11 mouse cellular contexts compared by ENCODE assay signal in genomic region chr2:165285621-165286020, GRCm38 (mm10). TPM values are rescaled to one million over a fixed set of nuclear protein-coding genes. Genes with fewer than 3 reads are reported as not detected.
DNase-seq lines count a peak whose midpoint lies in the region; ATAC-seq and TF ChIP-seq lines count a peak whose summit lies in the region.
"Had no signal": no experiment of that assay in that cellular context is flagged by ENCODE, and none has a peak within 500 bp of the region (broad histone marks: within the 10 kb centered on the region; RNA-seq: fewer than 3 reads in every experiment).

No protein-coding gene starts in this region.

- peaks cover 0 to 2% of the 10 kb centered on the region in 2 experiments; a peak in 2 of 4 replicates for H3K36me3 ChIP-seq in MEL (ENCODE audit: control insufficient read depth in 1 of 2, insufficient read depth in 2 of 2, low read length in 2 of 2)
- H3K36me3 ChIP-seq in embryonic facial prominence, embryonic 10.5 days (replicated peaks): peaks cover 42% of the 10 kb centered on the region
- peaks cover 6% of the 10 kb centered on the region for H3K36me3 ChIP-seq in splenic B cell, adult 2 months (ENCODE audit: control insufficient read depth, insufficient read depth, low read length, poor library complexity, severe bottlenecking)
- no peaks in the 10 kb centered on the region; the same call in 1 of the 2 replicates for H3K36me3 ChIP-seq in heart, embryonic 11.5 days (ENCODE audit: control insufficient read depth, insufficient read depth, low read length)
- peaks cover 32% of the 10 kb centered on the region for H3K36me3 ChIP-seq in midbrain, embryonic 14.5 days (ENCODE audit: control insufficient read depth, insufficient read depth, low read length)

- H3K27me3 ChIP-seq in MEL (ENCODE audit: control insufficient read depth in 1 of 2, insufficient read depth in 2 of 2, low read length in 2 of 2): no peaks in the 10 kb centered on the region
- H3K27me3 ChIP-seq in embryonic facial prominence, embryonic 10.5 days (replicated peaks; ENCODE audit: low read depth, poor library complexity, severe bottlenecking): no peaks in the 10 kb centered on the region
- H3K27me3 ChIP-seq in splenic B cell, adult 2 months (ENCODE audit: control insufficient read depth, insufficient read depth, low read length, poor library complexity, severe bottlenecking): no peaks in the 10 kb centered on the region
- H3K27me3 ChIP-seq in heart, embryonic 11.5 days (ENCODE audit: control insufficient read depth, insufficient read depth, low read length): no peaks in the 10 kb centered on the region
- no peaks in the 10 kb centered on the region for H3K27me3 ChIP-seq in midbrain, embryonic 14.5 days (ENCODE audit: control insufficient read depth, insufficient read depth, low read length)
- H3K27me3 ChIP-seq: heart, embryonic 12.5 days; limb, embryonic 12.5 days; neural tube, embryonic 12.5 days had no signal

- no peak overlapping the region for H3K4me2 ChIP-seq in heart, embryonic 11.5 days
- no peak overlapping the region for H3K4me2 ChIP-seq in midbrain, embryonic 14.5 days (ENCODE audit: low read length)

- DNase-seq in MEL (ENCODE audit: low read depth, low spot score): peak; percentile 26
- no peak for DNase-seq in embryonic facial prominence, embryonic 10.5 days (ENCODE audit: low spot score)
- DNase-seq in lung, postnatal 25 days (ENCODE audit: low spot score): peak; percentile 41
- DNase-seq in splenic B cell, adult 2 months (ENCODE audit: low read depth, low spot score): peak; percentile 80
- DNase-seq in midbrain, embryonic 14.5 days: no peak
- DNase-seq in testis, postnatal 10 days (ENCODE audit: low spot score): no peak

- peak overlapping the region; percentile 56; the same call in 1 of the 2 replicates for H3K27ac ChIP-seq in MEL (ENCODE audit: control insufficient read depth, low read depth, low read length)
- no peak overlapping the region for H3K27ac ChIP-seq in embryonic facial prominence, embryonic 10.5 days (replicated peaks)
- no peak overlapping the region for H3K27ac ChIP-seq in heart, embryonic 11.5 days (ENCODE audit: low read depth, low read length)
- no peak overlapping the region for H3K27ac ChIP-seq in midbrain, embryonic 14.5 days (replicated peaks; ENCODE audit: low read depth, low read length)
- H3K27ac ChIP-seq: kidney, postnatal 0 days; limb, embryonic 12.5 days; neural tube, embryonic 12.5 days had no signal

- TF ChIP-seq POLR2A in MEL (IDR thresholded peaks at IDR 0.05; ENCODE audit: control insufficient read depth in 1 of 2, insufficient read depth in 1 of 2, low read depth in 1 of 2, low read length in 2 of 2, poor library complexity in 1 of 2): no peak

- no peak for TF ChIP-seq EP300 in MEL (IDR thresholded peaks at IDR 0.05; ENCODE audit: low read depth in 1 of 2, low read length in 2 of 2)

- H3K4me1 ChIP-seq in MEL (ENCODE audit: control insufficient read depth in 1 of 2, insufficient read depth in 2 of 2, low read length in 2 of 2): peaks cover 3 to 22% of the 10 kb centered on the region in 2 experiments
- peaks cover 57% of the 10 kb centered on the region for H3K4me1 ChIP-seq in embryonic facial prominence, embryonic 10.5 days
- peaks cover 16% of the 10 kb centered on the region for H3K4me1 ChIP-seq in heart, embryonic 11.5 days (ENCODE audit: control insufficient read depth, insufficient read depth, low read length)
- peaks cover 16% of the 10 kb centered on the region for H3K4me1 ChIP-seq in midbrain, embryonic 14.5 days (ENCODE audit: control insufficient read depth, insufficient read depth, low read length)

- H3K9ac ChIP-seq in MEL (ENCODE audit: control insufficient read depth, low read depth, low read length, poor library complexity, severe bottlenecking): peak overlapping the region; percentile 33; the same call in 1 of the 2 replicates
- no peak overlapping the region for H3K9ac ChIP-seq in heart, embryonic 11.5 days (ENCODE audit: low read depth, low read length)
- no peak overlapping the region for H3K9ac ChIP-seq in midbrain, embryonic 14.5 days (replicated peaks; ENCODE audit: low read length)
- H3K9ac ChIP-seq: limb, embryonic 12.5 days; neural tube, embryonic 12.5 days had no signal

- no peak for ATAC-seq in heart, embryonic 11.5 days (replicated peaks; ENCODE audit: insufficient number of reproducible peaks, low FRiP score, low TSS enrichment)
- no peak for ATAC-seq in midbrain, embryonic 14.5 days (ENCODE audit: low FRiP score, low TSS enrichment)

- no peak for TF ChIP-seq CTCF in MEL (IDR thresholded peaks at IDR 0.05 in 2 of 3, conservative IDR thresholded peaks at IDR 0.05 in 1 of 3; ENCODE audit: control insufficient read depth in 1 of 3, insufficient read depth in 1 of 3, low read depth in 2 of 3, low read length in 3 of 3, poor library complexity in 1 of 3, severe bottlenecking in 1 of 3)

- peaks cover 7% of the 10 kb centered on the region; the same call in 1 of the 2 replicates for H3K79me2 ChIP-seq in MEL (ENCODE audit: control insufficient read depth, insufficient read depth, low read length, poor library complexity)

- no peak overlapping the region for H3K4me3 ChIP-seq in MEL (ENCODE audit: control insufficient read depth in 1 of 2, insufficient read depth in 1 of 2, low read depth in 2 of 2, low read length in 2 of 2)
- H3K4me3 ChIP-seq in embryonic facial prominence, embryonic 10.5 days: peak overlapping the region; percentile 5; the same call in 1 of the 2 replicates
- no peak overlapping the region for H3K4me3 ChIP-seq in heart, embryonic 11.5 days (ENCODE audit: low read depth, low read length)
- H3K4me3 ChIP-seq in midbrain, embryonic 14.5 days (replicated peaks; ENCODE audit: low read depth, low read length): no peak overlapping the region
- H3K4me3 ChIP-seq: heart, embryonic 12.5 days; neural tube, embryonic 12.5 days had no signal

- no peaks in the 10 kb centered on the region for H3K9me3 ChIP-seq in MEL (replicated peaks; ENCODE audit: insufficient read depth, low read length)
- no peaks in the 10 kb centered on the region for H3K9me3 ChIP-seq in embryonic facial prominence, embryonic 10.5 days
- no peaks in the 10 kb centered on the region for H3K9me3 ChIP-seq in heart, embryonic 11.5 days (replicated peaks; ENCODE audit: control insufficient read depth, low read length)
- no peaks in the 10 kb centered on the region for H3K9me3 ChIP-seq in midbrain, embryonic 14.5 days (ENCODE audit: control insufficient read depth, low read length)
- H3K9me3 ChIP-seq: heart, embryonic 12.5 days; limb, embryonic 12.5 days; neural tube, embryonic 12.5 days had no signal

- WGBS in embryonic facial prominence, embryonic 10.5 days: 85% methylated on average over 8 of the region's 8 CpGs
- WGBS in heart, embryonic 11.5 days (ENCODE audit: insufficient replicate concordance): 84% methylated on average over 8 of the region's 8 CpGs
- WGBS in midbrain, embryonic 14.5 days: 91% methylated on average over 8 of the region's 8 CpGs

- TF ChIP-seq RAD21 in MEL (IDR thresholded peaks at IDR 0.05; ENCODE audit: low read depth, low read length): no peak

TF ChIP-seq in MEL, 35 proteins besides CTCF, POLR2A, EP300 and RAD21:
- TF ChIP-seq MAZ (IDR thresholded peaks at IDR 0.05; ENCODE audit: low read depth, low read length) (no peak), UBTF (IDR thresholded peaks at IDR 0.05; ENCODE audit: borderline replicate concordance, insufficient read depth, low read depth, low read length) (no peak), BHLHE40 (IDR thresholded peaks at IDR 0.05; ENCODE audit: borderline replicate concordance, low read depth, low read length) (no peak), ETS1 (IDR thresholded peaks at IDR 0.05; ENCODE audit: low read depth, low read length) (no peak), NELFE (IDR thresholded peaks at IDR 0.05; ENCODE audit: low read depth, low read length) (no peak), USF1 (IDR thresholded peaks at IDR 0.05; ENCODE audit: low read depth, low read length) (no peak), KAT2A (conservative IDR thresholded peaks at IDR 0.05; ENCODE audit: low read depth, low read length) (no peak)

RNA-seq across cellular contexts. Expression of gene Slc35c2, which starts 2.0 kb away (rescaled TPM):
- total RNA-seq in MEL (2012; rRNA removed): 57.9 and 64.9 TPM in 2 replicates
- polyA plus RNA-seq in MEL (2012; ENCODE audit: insufficient read depth in 1 of 2, insufficient read length in 2 of 2, low read depth in 1 of 2, low replicate concordance in 2 of 2, missing spikeins in 1 of 2): 100 to 1,000 TPM in 1 of 2 experiments, not detected in 1; 121 TPM
- 59.2 and 64.6 TPM in 2 replicates for polyA plus RNA-seq in embryonic facial prominence, embryonic 10.5 days (2016; fragmentation: Nextera tagmentation; extraction: Ambion mirVana)
- polyA plus RNA-seq in heart, embryonic 11.5 days (2014; fragmentation: Nextera tagmentation; extraction: Ambion mirVana): 32.4 and 38.9 TPM in 2 replicates
- 60.8 and 65.2 TPM in 2 replicates for polyA plus RNA-seq in midbrain, embryonic 14.5 days (2014; fragmentation: Nextera tagmentation; extraction: Ambion mirVana)

RNA-seq across cellular contexts. Expression of gene Elmo2, which starts 40.7 kb away (rescaled TPM):
- 16.5 and 17.4 TPM in 2 replicates for total RNA-seq in MEL (2012; rRNA removed)
- 10 to 100 TPM in 1 of 2 experiments, not detected in 1; 27.6 TPM for polyA plus RNA-seq in MEL (2012; ENCODE audit: insufficient read depth in 1 of 2, insufficient read length in 2 of 2, low read depth in 1 of 2, low replicate concordance in 2 of 2, missing spikeins in 1 of 2)
- polyA plus RNA-seq in embryonic facial prominence, embryonic 10.5 days (2016; fragmentation: Nextera tagmentation; extraction: Ambion mirVana): 91.0 and 93.5 TPM in 2 replicates
- polyA plus RNA-seq in heart, embryonic 11.5 days (2014; fragmentation: Nextera tagmentation; extraction: Ambion mirVana): 50.6 and 59.5 TPM in 2 replicates
- polyA plus RNA-seq in midbrain, embryonic 14.5 days (2014; fragmentation: Nextera tagmentation; extraction: Ambion mirVana): 92.3 and 109 TPM in 2 replicates

RNA-seq across cellular contexts. Expression of gene Cdh22, which starts 51.0 kb away (rescaled TPM):
- total RNA-seq in MEL (2012; rRNA removed): not detected in 2 replicates
- polyA plus RNA-seq in MEL (2012; ENCODE audit: insufficient read depth in 1 of 2, insufficient read length in 2 of 2, low read depth in 1 of 2, low replicate concordance in 2 of 2, missing spikeins in 1 of 2): not detected
- 0.91 and 1.1 TPM in 2 replicates for polyA plus RNA-seq in embryonic facial prominence, embryonic 10.5 days (2016; fragmentation: Nextera tagmentation; extraction: Ambion mirVana)
- polyA plus RNA-seq in heart, embryonic 11.5 days (2014; fragmentation: Nextera tagmentation; extraction: Ambion mirVana): 0.06 and 0.16 TPM in 2 replicates
- 15.8 and 18.4 TPM in 2 replicates for polyA plus RNA-seq in midbrain, embryonic 14.5 days (2014; fragmentation: Nextera tagmentation; extraction: Ambion mirVana)
- polyA plus RNA-seq: heart, embryonic 12.5 days had no signal

Comparison
In these comparisons a context has a peak if more than half of its experiments do, and no peak if none do; other contexts are left out.
1. DNase-seq: peak in MEL (single experiment), lung, postnatal 25 days (single experiment) and splenic B cell, adult 2 months (single experiment); none in embryonic facial prominence, embryonic 10.5 days (single experiment), midbrain, embryonic 14.5 days (single experiment) and testis, postnatal 10 days (single experiment).